Mouse (Mus musculus) small intestine, adult 2 months (tissue): ENCODE measurements around the gene Sertad4.

Source experiments
- CTCF ChIP-seq: fragments of 200-500 bp; IDR thresholded peaks from 2 replicates; pipeline ENCODE4 v1.5.1; 2012; ENCODE audit warnings: low read depth, mild to moderate bottlenecking, control low read depth, inconsistent platforms, low read length, moderate library complexity, mixed read lengths; ENCODE audit not compliant: insufficient replicate concordance, insufficient read length; ENCODE audit errors: extremely low read depth
- POLR2A ChIP-seq: fragments of 200-500 bp; IDR thresholded peaks from 2 replicates; pipeline ENCODE4 v1.6.1; 2012; ENCODE audit warnings: low read depth, mild to moderate bottlenecking, control low read depth, inconsistent platforms, low read length, moderate library complexity

GRCm38 (mm10) chr1:192860273-192860672, 4.7 kb upstream of the Sertad4 start:
- no peak for TF ChIP-seq POLR2A
- no peak for TF ChIP-seq CTCF
